Mouse (Mus musculus) limb, embryonic 13.5 days (tissue): ENCODE measurements around the gene Npcd. TPM values are rescaled to one million over a fixed set of nuclear protein-coding genes. Genes with fewer than 3 reads are reported as not detected.
A peak's percentile ranks its signal among the peaks of the same experiment; 100 is the strongest.

Experiments
- ATAC-seq: fragments of 200-750 bp; cut with Nextera tagmentation; 2 replicates; pipeline ENCODE4 v1.8.0; 2017; ENCODE audit warnings: low read depth, moderate number of reproducible peaks, moderate TSS enrichment; ENCODE audit not compliant: low FRiP score
- H3K27ac ChIP-seq: fragments of 300-500 bp; sonication (generic); 2 replicates; pipeline ENCODE4 v1.5.1; 2015; ENCODE audit warnings: inconsistent platforms, mild to moderate bottlenecking, moderate library complexity
- H3K27me3 ChIP-seq: fragments of 300-500 bp; sonication (generic); 2 replicates; pipeline ENCODE4 v1.6.1; 2015; ENCODE audit warnings: mild to moderate bottlenecking, inconsistent platforms
- H3K36me3 ChIP-seq: fragments of 300-500 bp; sonication (generic); 2 replicates; pipeline ENCODE4 v1.6.1; 2015; ENCODE audit warnings: inconsistent platforms, mild to moderate bottlenecking, moderate library complexity
- H3K4me1 ChIP-seq: fragments of 300-500 bp; sonication (generic); 2 replicates; pipeline ENCODE4 v1.6.1; 2015; ENCODE audit warnings: inconsistent platforms
- H3K4me2 ChIP-seq: fragments of 300-500 bp; sonication (generic); replicated peaks from 2 replicates; pipeline ENCODE4 v1.6.1; 2015; ENCODE audit warnings: inconsistent platforms, mild to moderate bottlenecking, moderate library complexity
- H3K4me3 ChIP-seq: fragments of 300-500 bp; sonication (generic); 2 replicates; pipeline ENCODE4 v1.5.1; 2015; ENCODE audit warnings: moderate library complexity, mild to moderate bottlenecking, inconsistent platforms
- H3K9ac ChIP-seq: fragments of 300-500 bp; sonication (generic); 2 replicates; pipeline ENCODE4 v1.6.1; 2015; ENCODE audit warnings: mild to moderate bottlenecking, inconsistent platforms
- H3K9me3 ChIP-seq: fragments of 300-500 bp; sonication (generic); 2 replicates; pipeline ENCODE4 v1.6.1; 2016; ENCODE audit warnings: inconsistent platforms
- WGBS: fragments of 180-500 bp; shearing (Covaris S2); methylation state at CpG from one replicate; pipeline ENCODE4 v1.1.7; 2015; 5-methylcytosine and 5-hydroxymethylcytosine counted together
- polyA plus RNA-seq: library from polyadenylated mRNA; unstranded; fragments of >200 nt; fragmentation: Nextera tagmentation; extraction: Ambion mirVana; gene quantifications from 2 replicates; pipeline ENCODE4 v1.2.1, GENCODE M21; 2015

The Npcd gene
- polyA plus RNA-seq, 1 experiment from 2014 or later = 0.46 TPM

GRCm38 (mm10) chr15:79797096-79797495, 36.9 kb downstream of the Npcd start:
- Histone ChIP-seq H3K27ac (no peak overlapping the region), H3K27me3 (peaks cover 47% of the 10 kb centered on the region), H3K4me2 (no peak overlapping the region), H3K9ac (no peak overlapping the region), H3K4me3 (no peak overlapping the region), H3K9me3 (no peaks in the 10 kb centered on the region), H3K4me1 (no peaks in the 10 kb centered on the region), H3K36me3 (no peaks in the 10 kb centered on the region)
- 79% methylated on average over 7 of the region's 7 CpGs for WGBS
- ATAC-seq = no peak

GRCm38 (mm10) chr15:79796256-79796655, 37.8 kb downstream of the Npcd start:
- WGBS = 80% methylated on average over 12 of the region's 12 CpGs
- H3K27me3 ChIP-seq = peaks cover 40% of the 10 kb centered on the region

GRCm38 (mm10) chr15:79794173-79794572, 39.9 kb downstream of the Npcd start:
- Histone ChIP-seq H3K36me3 (no peaks in the 10 kb centered on the region), H3K9me3 (no peaks in the 10 kb centered on the region), H3K27ac (no peak overlapping the region), H3K4me3 (no peak overlapping the region), H3K4me2 (no peak overlapping the region), H3K27me3 (peaks cover 37% of the 10 kb centered on the region), H3K4me1 (no peaks in the 10 kb centered on the region), H3K9ac (no peak overlapping the region)
- 17% methylated on average over 20 of the region's 20 CpGs for WGBS
- ATAC-seq = no peak

More at GRCm38 (mm10) chr15:79796256-79796655, 37.8 kb downstream of the Npcd start:
- H3K9ac ChIP-seq = no peak overlapping the region
- H3K4me1 ChIP-seq = no peaks in the 10 kb centered on the region
- no peaks in the 10 kb centered on the region for H3K9me3 ChIP-seq
- no peak for ATAC-seq
- no peak overlapping the region for H3K4me3 ChIP-seq
- H3K27ac ChIP-seq = no peak overlapping the region
- H3K36me3 ChIP-seq = no peaks in the 10 kb centered on the region
- no peak overlapping the region for H3K4me2 ChIP-seq

- Histone ChIP-seq H3K4me1 (no peaks in the 10 kb centered on the region), H3K4me3 (no peak overlapping the region), H3K4me2 (no peak overlapping the region), H3K27me3 (peaks cover 40% of the 10 kb centered on the region), H3K9me3 (no peaks in the 10 kb centered on the region), H3K27ac (no peak overlapping the region), H3K9ac (no peak overlapping the region), H3K36me3 (no peaks in the 10 kb centered on the region)
- no peak for ATAC-seq
- WGBS = 90% methylated on average over 9 of the region's 9 CpGs
These were observed 41.0 kb downstream of the Npcd start for GRCm38 (mm10) chr15:79793076-79793475.

GRCm38 (mm10) chr15:79792455-79792854, 41.6 kb downstream of the Npcd start:
- Histone ChIP-seq H3K27me3 (peaks cover 37% of the 10 kb centered on the region), H3K27ac (no peak overlapping the region), H3K9me3 (no peaks in the 10 kb centered on the region), H3K4me2 (no peak overlapping the region), H3K9ac (no peak overlapping the region), H3K4me3 (no peak overlapping the region), H3K4me1 (no peaks in the 10 kb centered on the region), H3K36me3 (no peaks in the 10 kb centered on the region)
- 19% methylated on average over 19 of the region's 19 CpGs for WGBS
- no peak for ATAC-seq

GRCm38 (mm10) chr15:79791502-79791901, 42.5 kb downstream of the Npcd start:
- H3K36me3 ChIP-seq = no peaks in the 10 kb centered on the region
- H3K4me1 ChIP-seq = no peaks in the 10 kb centered on the region

GRCm38 (mm10) chr15:79790905-79791304, 43.1 kb downstream of the Npcd start:
- Histone ChIP-seq H3K9me3 (no peaks in the 10 kb centered on the region), H3K9ac (no peak overlapping the region), H3K4me3 (no peak overlapping the region), H3K4me1 (no peaks in the 10 kb centered on the region), H3K4me2 (no peak overlapping the region), H3K27ac (no peak overlapping the region), H3K36me3 (no peaks in the 10 kb centered on the region), H3K27me3 (peaks cover 42% of the 10 kb centered on the region)
- no peak for ATAC-seq
- WGBS = 81% methylated on average over 6 of the region's 6 CpGs

More at GRCm38 (mm10) chr15:79791502-79791901, 42.5 kb downstream of the Npcd start:
- no peak overlapping the region for H3K27ac ChIP-seq
- no peak for ATAC-seq
- H3K4me2 ChIP-seq = no peak overlapping the region
- 1% methylated on average over 12 of the region's 12 CpGs for WGBS
- H3K4me3 ChIP-seq = no peak overlapping the region
- H3K27me3 ChIP-seq = peaks cover 42% of the 10 kb centered on the region
- H3K9ac ChIP-seq = no peak overlapping the region
- H3K9me3 ChIP-seq = no peaks in the 10 kb centered on the region

GRCm38 (mm10) chr15:79790111-79790510, 43.9 kb downstream of the Npcd start:
- Histone ChIP-seq H3K4me1 (no peaks in the 10 kb centered on the region), H3K27ac (no peak overlapping the region), H3K27me3 (peaks cover 38% of the 10 kb centered on the region), H3K9me3 (no peaks in the 10 kb centered on the region), H3K36me3 (no peaks in the 10 kb centered on the region), H3K9ac (no peak overlapping the region), H3K4me2 (no peak overlapping the region), H3K4me3 (no peak overlapping the region)
- ATAC-seq = no peak
- WGBS = 47% methylated on average over 8 of the region's 8 CpGs

GRCm38 (mm10) chr15:79787815-79788214, 46.2 kb downstream of the Npcd start:
- no peak overlapping the region for H3K4me3 ChIP-seq

GRCm38 (mm10) chr15:79785056-79785455, 49.0 kb downstream of the Npcd start:
- Histone ChIP-seq H3K9ac (no peak overlapping the region), H3K27ac (no peak overlapping the region), H3K4me3 (no peak overlapping the region), H3K27me3 (peaks cover 17% of the 10 kb centered on the region), H3K9me3 (no peaks in the 10 kb centered on the region), H3K36me3 (no peaks in the 10 kb centered on the region), H3K4me2 (no peak overlapping the region), H3K4me1 (no peaks in the 10 kb centered on the region)
- no peak for ATAC-seq
- WGBS = 58% methylated on average over 1 of the region's 1 CpGs

More at GRCm38 (mm10) chr15:79787815-79788214, 46.2 kb downstream of the Npcd start:
- Histone ChIP-seq H3K36me3 (no peaks in the 10 kb centered on the region), H3K9me3 (no peaks in the 10 kb centered on the region), H3K27ac (no peak overlapping the region), H3K4me2 (no peak overlapping the region), H3K4me1 (no peaks in the 10 kb centered on the region), H3K27me3 (peaks cover 30% of the 10 kb centered on the region), H3K9ac (no peak overlapping the region)
- 65% methylated on average over 8 of the region's 8 CpGs for WGBS
- no peak for ATAC-seq

GRCm38 (mm10) chr15:79777749-79778148, 56.3 kb downstream of the Npcd start, which contains the start of gene Dnal4:
Gene Dnal4 (minus strand): TSS chr15:79777849.
- peaks cover 14% of the 10 kb centered on the region for H3K4me1 ChIP-seq
- H3K36me3 ChIP-seq = no peaks in the 10 kb centered on the region
- no peak within 1 kb of the TSS for H3K9ac ChIP-seq
- no peak within 1 kb of the TSS for H3K4me3 ChIP-seq
- no peaks in the 10 kb centered on the region for H3K9me3 ChIP-seq
- H3K27me3 ChIP-seq = no peaks in the 10 kb centered on the region
- no peak within 1 kb of the TSS for H3K27ac ChIP-seq
- ATAC-seq = no peak
- H3K4me2 ChIP-seq = no peak within 1 kb of the TSS

- no peak for ATAC-seq
- H3K27me3 ChIP-seq = no peaks in the 10 kb centered on the region
- no peaks in the 10 kb centered on the region for H3K9me3 ChIP-seq
- peaks cover 22% of the 10 kb centered on the region for H3K4me1 ChIP-seq
- H3K4me2 ChIP-seq = no peak overlapping the region; the same call in 1 of the 2 replicates
- WGBS = 61% methylated on average over 7 of the region's 7 CpGs
- no peak overlapping the region for H3K4me3 ChIP-seq
- no peak overlapping the region for H3K27ac ChIP-seq
- H3K9ac ChIP-seq = 0 out of 2 replicates have a peak overlapping the region, but pooled peaks have one; percentile 55
- H3K36me3 ChIP-seq = no peaks in the 10 kb centered on the region
These were observed 58.4 kb downstream of the Npcd start for GRCm38 (mm10) chr15:79775662-79776061.
